Mouse (Mus musculus): ENCODE measurements around the gene Msl1.
"Not testable (repeated sequence)": the region's sequence is repeated elsewhere in the genome, so short reads cannot be mapped to it uniquely, and the experiment has no call there.

Msl1 gene

GRCm38 (mm10) chr11:98797909-98798308, 2.6 kb downstream of the Msl1 start:
- DNase-seq = no peak

GRCm38 (mm10) chr11:98804605-98805004, 9.3 kb downstream of the Msl1 start, which contains the start of gene Casc3:
Gene Casc3, plus strand, starts transcription at chr11:98804905.
- no peak for DNase-seq

GRCm38 (mm10) chr11:98808417-98808816, 13.1 kb downstream of the Msl1 start:
- DNase-seq = no peak

- peak; percentile 99 for DNase-seq
Observed at GRCm38 (mm10) chr11:98809457-98810290, 14.4 kb downstream of the Msl1 start.

GRCm38 (mm10) chr11:98810686-98811085, 15.4 kb downstream of the Msl1 start:
- no peak for DNase-seq

GRCm38 (mm10) chr11:98816706-98817239, 21.5 kb downstream of the Msl1 start:
- no peak for DNase-seq

GRCm38 (mm10) chr11:98820968-98821367, 25.7 kb downstream of the Msl1 start:
- DNase-seq = no peak

- not testable (repeated sequence) for DNase-seq
Observed at GRCm38 (mm10) chr11:98826071-98826470, 30.8 kb downstream of the Msl1 start.

GRCm38 (mm10) chr11:98827877-98828276, 32.6 kb downstream of the Msl1 start:
- no peak for DNase-seq

GRCm38 (mm10) chr11:98829091-98829775, 33.9 kb downstream of the Msl1 start:
- DNase-seq = peak in 1 of 2 experiments; percentile 28

- no peak for DNase-seq
Observed at GRCm38 (mm10) chr11:98829875-98830274, 34.6 kb downstream of the Msl1 start.

- DNase-seq = no peak
Observed at GRCm38 (mm10) chr11:98835296-98835695, 40.0 kb downstream of the Msl1 start.

GRCm38 (mm10) chr11:98835725-98836124, 40.4 kb downstream of the Msl1 start:
- no peak for DNase-seq

GRCm38 (mm10) chr11:98836128-98836527, 40.8 kb downstream of the Msl1 start:
- DNase-seq = no peak

- DNase-seq = peak; percentile 66 to 84
Observed at GRCm38 (mm10) chr11:98836651-98837141, 41.4 kb downstream of the Msl1 start, which contains the start of gene Rapgefl1. Gene Rapgefl1, plus strand, starts transcription at chr11:98836785.

GRCm38 (mm10) chr11:98837231-98837704, 42.0 kb downstream of the Msl1 start:
- no peak for DNase-seq

- DNase-seq = no peak
Observed at GRCm38 (mm10) chr11:98837917-98838316, 42.6 kb downstream of the Msl1 start.

GRCm38 (mm10) chr11:98838512-98838911, 43.2 kb downstream of the Msl1 start:
- no peak for DNase-seq

GRCm38 (mm10) chr11:98839402-98839801, 44.1 kb downstream of the Msl1 start:
- DNase-seq = peak; percentile 23 to 37

GRCm38 (mm10) chr11:98839897-98840296, 44.6 kb downstream of the Msl1 start:
- no peak for DNase-seq

- no peak for DNase-seq
Observed at GRCm38 (mm10) chr11:98846016-98846415, 50.7 kb downstream of the Msl1 start.

- DNase-seq = no peak
Observed at GRCm38 (mm10) chr11:98846865-98847604, 51.7 kb downstream of the Msl1 start.
